Mouse (Mus musculus): Measurements from ENCODE around the gene Tuft1. TPM values are rescaled to one million over a fixed set of nuclear protein-coding genes. Genes with fewer than 3 reads are reported as not detected.

The Tuft1 gene
- polyA plus RNA-seq, 1 experiment from 2014 or later = 10.9 TPM

- Histone ChIP-seq H3K36me3 (ENCODE audit: control insufficient read depth, insufficient read depth, low read length) (peaks cover 7% of the 10 kb centered on the region), H3K9me3 (ENCODE audit: control insufficient read depth, low read length) (no peaks in the 10 kb centered on the region), H3K27ac (ENCODE audit: low read depth) (peak overlapping the region; percentile 57; the same call in 1 of the 2 replicates), H3K4me1 (replicated peaks; ENCODE audit: control insufficient read depth, insufficient read depth, low read length) (peaks cover 33% of the 10 kb centered on the region), H3K4me2 (ENCODE audit: low read length) (no peak overlapping the region), H3K4me3 (ENCODE audit: low read depth, low read length) (no peak overlapping the region), H3K27me3 (replicated peaks; ENCODE audit: control insufficient read depth, insufficient read depth, low read length) (no peaks in the 10 kb centered on the region), H3K9ac (ENCODE audit: low read length) (no peak overlapping the region)
- ATAC-seq (replicated peaks; ENCODE audit: low FRiP score, low TSS enrichment, low read depth) (peak; percentile 50; the same call in 1 of the 2 replicates), DNase-seq (ENCODE audit: low spot score) (no peak)
- 51% methylated on average over 2 of the region's 2 CpGs for WGBS
These were observed 93.1 kb downstream of the Tuft1 start for GRCm38 (mm10) chr3:94565557-94565956.

- H3K4me3 ChIP-seq (ENCODE audit: low read depth, low read length) = no peak overlapping the region
- ATAC-seq (replicated peaks; ENCODE audit: low FRiP score, low TSS enrichment, low read depth) (no peak), DNase-seq (ENCODE audit: low spot score) (no peak)
- 18% methylated on average over 3 of the region's 3 CpGs for WGBS
- H3K27ac ChIP-seq (ENCODE audit: low read depth) = peak overlapping the region; percentile 57; the same call in 1 of the 2 replicates
- peaks cover 33% of the 10 kb centered on the region for H3K4me1 ChIP-seq (replicated peaks; ENCODE audit: control insufficient read depth, insufficient read depth, low read length)
- H3K36me3 ChIP-seq (ENCODE audit: control insufficient read depth, insufficient read depth, low read length) = peaks cover 10% of the 10 kb centered on the region
- no peaks in the 10 kb centered on the region for H3K27me3 ChIP-seq (replicated peaks; ENCODE audit: control insufficient read depth, insufficient read depth, low read length)
- no peak overlapping the region for H3K4me2 ChIP-seq (ENCODE audit: low read length)
- H3K9me3 ChIP-seq (ENCODE audit: control insufficient read depth, low read length) = no peaks in the 10 kb centered on the region
- H3K9ac ChIP-seq (ENCODE audit: low read length) = no peak overlapping the region; the same call in 1 of the 2 replicates
These were observed 93.5 kb downstream of the Tuft1 start for GRCm38 (mm10) chr3:94565127-94565526.

GRCm38 (mm10) chr3:94564356-94565010, 94.2 kb downstream of the Tuft1 start:
- Histone ChIP-seq H3K27ac (ENCODE audit: low read depth) (peak overlapping the region; percentile 57; the same call in 1 of the 2 replicates), H3K4me1 (replicated peaks; ENCODE audit: control insufficient read depth, insufficient read depth, low read length) (peaks cover 33% of the 10 kb centered on the region), H3K4me2 (ENCODE audit: low read length) (no peak overlapping the region), H3K36me3 (ENCODE audit: control insufficient read depth, insufficient read depth, low read length) (peaks cover 17% of the 10 kb centered on the region), H3K27me3 (replicated peaks; ENCODE audit: control insufficient read depth, insufficient read depth, low read length) (no peaks in the 10 kb centered on the region), H3K4me3 (ENCODE audit: low read depth, low read length) (no peak overlapping the region), H3K9me3 (ENCODE audit: control insufficient read depth, low read length) (no peaks in the 10 kb centered on the region), H3K9ac (ENCODE audit: low read length) (no peak overlapping the region)
- DNase-seq (ENCODE audit: low spot score) = no peak
- ATAC-seq (replicated peaks; ENCODE audit: low FRiP score, low TSS enrichment, low read depth) = no peak
- 58% methylated on average over 4 of the region's 4 CpGs for WGBS

- no peaks in the 10 kb centered on the region for H3K27me3 ChIP-seq (replicated peaks; ENCODE audit: control insufficient read depth, insufficient read depth, low read length)
- DNase-seq (ENCODE audit: low spot score) (no peak), ATAC-seq (replicated peaks; ENCODE audit: low FRiP score, low TSS enrichment, low read depth) (no peak)
- no peaks in the 10 kb centered on the region for H3K9me3 ChIP-seq (ENCODE audit: control insufficient read depth, low read length)
- 47% methylated on average over 3 of the region's 3 CpGs for WGBS
- peaks cover 33% of the 10 kb centered on the region for H3K4me1 ChIP-seq (replicated peaks; ENCODE audit: control insufficient read depth, insufficient read depth, low read length)
- H3K36me3 ChIP-seq (ENCODE audit: control insufficient read depth, insufficient read depth, low read length) = peaks cover 27% of the 10 kb centered on the region
- no peak overlapping the region for H3K4me2 ChIP-seq (ENCODE audit: low read length)
- no peak overlapping the region for H3K27ac ChIP-seq (ENCODE audit: low read depth)
- no peak overlapping the region for H3K9ac ChIP-seq (ENCODE audit: low read length)
- H3K4me3 ChIP-seq (ENCODE audit: low read depth, low read length) = no peak overlapping the region
These were observed 95.5 kb downstream of the Tuft1 start for GRCm38 (mm10) chr3:94563163-94563562.

Other genes with a start within 250 kb of the Tuft1 start
- 11.4 and 14.6 TPM in 2 replicates for gene Tdrkh, start 245.6 kb downstream of the Tuft1 start, polyA plus RNA-seq (2014; fragmentation: Nextera tagmentation; extraction: Ambion mirVana)
- gene Mrpl9, start 215.6 kb downstream of the Tuft1 start, polyA plus RNA-seq (2014; fragmentation: Nextera tagmentation; extraction: Ambion mirVana) = 73.2 and 76.2 TPM in 2 replicates
- gene Oaz3, start 215.0 kb downstream of the Tuft1 start, polyA plus RNA-seq (2014; fragmentation: Nextera tagmentation; extraction: Ambion mirVana) = 0.26 and 0.51 TPM in 2 replicates
- 47.7 and 54.3 TPM in 2 replicates for gene Celf3, start 180.6 kb downstream of the Tuft1 start, polyA plus RNA-seq (2014; fragmentation: Nextera tagmentation; extraction: Ambion mirVana)
- 8.1 and 9.3 TPM in 2 replicates for gene Riiad1, start 178.5 kb downstream of the Tuft1 start, polyA plus RNA-seq (2014; fragmentation: Nextera tagmentation; extraction: Ambion mirVana)
- gene Snx27, start 76.2 kb downstream of the Tuft1 start, polyA plus RNA-seq (2014; fragmentation: Nextera tagmentation; extraction: Ambion mirVana) = 28.6 and 33.8 TPM in 2 replicates
- not detected in 2 replicates for gene Gm10972, start 15.8 kb downstream of the Tuft1 start, polyA plus RNA-seq (2014; fragmentation: Nextera tagmentation; extraction: Ambion mirVana)
- 2.0 and 2.5 TPM in 2 replicates for gene Selenbp2, start 34.7 kb upstream of the Tuft1 start, polyA plus RNA-seq (2014; fragmentation: Nextera tagmentation; extraction: Ambion mirVana)
- gene Cgn, start 127.6 kb upstream of the Tuft1 start, polyA plus RNA-seq (2014; fragmentation: Nextera tagmentation; extraction: Ambion mirVana) = 38.9 and 41.9 TPM in 2 replicates
- gene Pogz, start 178.7 kb upstream of the Tuft1 start, polyA plus RNA-seq (2014; fragmentation: Nextera tagmentation; extraction: Ambion mirVana) = 19.6 and 19.9 TPM in 2 replicates
- gene Psmb4, start 228.1 kb upstream of the Tuft1 start, polyA plus RNA-seq (2014; fragmentation: Nextera tagmentation; extraction: Ambion mirVana) = 354 and 364 TPM in 2 replicates